Mouse (Mus musculus): ENCODE measurements around the gene Prdm2.

Prdm2 gene

DNA sequence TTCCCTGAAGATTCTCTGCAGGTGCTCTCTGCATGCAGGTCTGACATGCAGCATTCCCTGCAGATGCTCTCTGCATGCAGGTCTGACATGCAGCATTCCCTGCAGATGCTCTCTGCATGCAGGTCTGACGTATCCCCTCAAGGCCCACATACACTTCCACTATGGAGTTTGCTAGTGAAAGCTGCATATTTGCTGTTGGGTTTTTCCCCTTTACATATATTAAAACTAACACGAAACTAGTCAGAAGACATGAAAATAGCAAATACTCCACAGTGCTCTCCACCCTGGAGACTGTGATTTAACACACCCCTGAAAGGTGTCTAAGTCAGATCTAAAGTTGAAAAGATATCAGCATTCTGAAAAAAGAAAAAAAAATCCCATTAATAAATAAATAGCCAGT, 2.8 kb downstream of the Prdm2 start:
- no peak for DNase-seq

- no peak for DNase-seq
Measured at GRCm38 (mm10) chr4:143202653-143203052, 10.1 kb downstream of the Prdm2 start.

GRCm38 (mm10) chr4:143198371-143198770, 14.4 kb downstream of the Prdm2 start:
- no peak for DNase-seq

- no peak for DNase-seq
Measured at GRCm38 (mm10) chr4:143197845-143198356, 14.9 kb downstream of the Prdm2 start.

DNA sequence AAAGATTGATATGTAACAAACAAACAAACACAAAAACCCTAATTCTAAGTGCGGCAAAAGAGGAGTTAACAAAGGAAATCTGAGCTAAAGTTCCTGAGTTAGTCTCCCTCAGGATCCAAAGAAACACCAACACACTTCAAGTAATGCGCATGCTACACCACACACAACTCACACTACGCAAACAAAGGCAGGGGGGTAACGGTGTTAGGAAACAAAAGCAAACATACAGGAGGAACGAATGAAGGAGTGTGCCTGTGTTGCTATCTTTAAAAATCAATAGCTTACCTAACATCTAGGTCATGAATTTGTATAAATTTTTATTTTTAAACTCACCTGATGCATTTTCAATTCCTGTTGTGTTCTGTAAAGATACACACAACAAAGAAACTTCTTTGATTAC, 18.5 kb downstream of the Prdm2 start:
- no peak for DNase-seq

- no peak for DNase-seq
Measured at GRCm38 (mm10) chr4:143193164-143193563, 19.6 kb downstream of the Prdm2 start.

DNA sequence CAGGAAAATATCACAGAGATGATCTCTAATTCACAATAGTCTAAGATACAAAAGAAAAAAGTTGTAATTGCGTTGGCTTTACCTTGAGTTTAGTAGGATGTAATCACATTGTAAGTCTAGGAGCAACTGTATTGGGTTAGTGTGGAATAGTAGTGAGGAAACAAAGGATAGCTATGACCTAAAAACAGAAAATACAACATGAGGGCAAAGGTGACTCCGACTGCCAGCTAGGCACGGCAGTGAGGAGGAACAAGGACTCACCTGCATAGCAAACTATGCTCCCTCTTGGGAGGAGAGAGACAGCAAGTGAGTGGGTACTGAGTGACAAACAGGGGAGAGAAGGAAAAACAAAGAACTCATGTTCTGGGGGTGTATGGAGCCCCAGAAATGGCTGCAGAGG, 21.0 kb downstream of the Prdm2 start:
- DNase-seq, result no peak

- no peak for DNase-seq
Measured at GRCm38 (mm10) chr4:143190657-143191056, 22.1 kb downstream of the Prdm2 start.

DNA sequence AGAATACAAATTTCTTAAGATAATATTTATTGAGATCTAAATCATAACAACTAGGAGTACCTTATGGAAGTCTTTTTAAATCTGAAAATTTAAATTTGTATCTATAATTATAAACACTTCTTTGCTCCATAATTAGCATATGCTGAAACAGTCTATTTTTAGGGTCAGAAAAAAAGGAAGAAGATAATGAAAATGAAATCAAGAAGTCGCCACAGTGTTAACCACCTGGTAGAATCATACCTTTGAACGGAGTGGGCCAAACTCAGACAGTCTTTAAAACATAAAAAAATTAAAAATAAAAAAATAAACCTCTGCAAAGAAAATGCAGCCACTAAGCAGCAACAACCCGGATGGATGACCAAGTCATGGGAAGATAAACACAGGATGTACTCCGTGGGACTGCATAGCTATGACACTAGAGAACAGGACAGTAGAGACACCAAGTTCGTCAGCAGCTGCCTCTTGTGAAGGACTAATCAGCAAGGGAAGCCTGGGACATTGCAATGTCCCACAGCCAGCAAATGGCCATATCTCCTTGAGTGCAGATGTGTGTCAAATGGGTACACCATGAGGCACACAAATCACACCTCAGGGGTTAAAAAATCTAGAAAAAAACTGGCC, 24.1 kb downstream of the Prdm2 start:
- no peak for DNase-seq

DNA sequence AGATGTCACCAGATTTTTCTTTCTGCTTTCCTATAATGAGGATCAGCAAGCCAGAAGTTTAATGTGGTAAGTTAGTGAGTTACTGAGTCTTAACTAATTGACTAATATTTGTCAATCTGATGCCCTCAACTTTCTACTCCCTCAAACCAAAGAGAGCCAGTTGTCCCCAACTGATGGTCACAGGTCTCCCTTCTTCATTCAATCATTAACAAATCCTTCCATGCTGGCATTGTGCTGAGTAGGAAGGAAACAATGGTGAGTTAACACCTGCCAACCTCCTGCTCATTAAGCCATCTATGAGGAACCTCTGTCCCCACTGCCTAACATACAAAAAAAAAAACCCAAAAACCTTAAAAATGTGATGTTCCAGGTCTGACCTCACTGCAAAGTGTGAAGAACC, 26.7 kb downstream of the Prdm2 start:
- no peak for DNase-seq

GRCm38 (mm10) chr4:143185496-143185895, 27.3 kb downstream of the Prdm2 start:
- no peak for DNase-seq

- no peak for DNase-seq
Measured at GRCm38 (mm10) chr4:143183141-143183540, 29.7 kb downstream of the Prdm2 start.

DNA sequence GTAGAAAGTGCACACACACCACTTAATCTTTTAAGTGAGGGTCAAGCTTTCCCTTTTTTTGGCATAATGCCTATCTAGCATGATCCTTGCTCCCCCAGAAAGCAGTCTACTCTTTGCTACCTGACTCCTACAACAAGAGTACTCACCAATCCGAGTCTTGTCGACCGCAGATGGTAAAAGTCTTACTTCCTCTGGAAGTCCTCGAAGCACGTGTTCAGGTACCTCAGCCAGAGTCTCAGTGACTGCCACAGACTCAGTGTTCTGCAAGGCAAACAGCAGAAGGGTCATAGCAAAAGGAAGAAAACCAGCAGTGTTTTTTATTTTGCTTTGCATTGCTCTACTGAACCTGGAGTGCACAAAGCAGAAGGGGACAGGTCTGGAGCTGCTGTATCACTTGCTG, 32.1 kb downstream of the Prdm2 start:
- DNase-seq, result no peak

GRCm38 (mm10) chr4:143171600-143172290, 41.0 kb downstream of the Prdm2 start:
- no peak for DNase-seq

- no peak for DNase-seq
Measured at GRCm38 (mm10) chr4:143170290-143170689, 42.5 kb downstream of the Prdm2 start.

- DNase-seq, result no peak
Measured at GRCm38 (mm10) chr4:143168093-143168492, 44.7 kb downstream of the Prdm2 start.

GRCm38 (mm10) chr4:143161619-143162479, 50.9 kb downstream of the Prdm2 start:
- DNase-seq, result peak; percentile 99

- no peak for DNase-seq
Measured at GRCm38 (mm10) chr4:143160826-143161225, 52.0 kb downstream of the Prdm2 start.

GRCm38 (mm10) chr4:143159336-143159735, 53.5 kb downstream of the Prdm2 start:
- DNase-seq, result no peak

GRCm38 (mm10) chr4:143155871-143156270, 56.9 kb downstream of the Prdm2 start:
- no peak for DNase-seq

GRCm38 (mm10) chr4:143155036-143155435, 57.8 kb downstream of the Prdm2 start:
- DNase-seq, result no peak

GRCm38 (mm10) chr4:143154571-143154970, 58.2 kb downstream of the Prdm2 start:
- no peak for DNase-seq

GRCm38 (mm10) chr4:143152634-143153033, 60.2 kb downstream of the Prdm2 start:
- no peak for DNase-seq

DNA sequence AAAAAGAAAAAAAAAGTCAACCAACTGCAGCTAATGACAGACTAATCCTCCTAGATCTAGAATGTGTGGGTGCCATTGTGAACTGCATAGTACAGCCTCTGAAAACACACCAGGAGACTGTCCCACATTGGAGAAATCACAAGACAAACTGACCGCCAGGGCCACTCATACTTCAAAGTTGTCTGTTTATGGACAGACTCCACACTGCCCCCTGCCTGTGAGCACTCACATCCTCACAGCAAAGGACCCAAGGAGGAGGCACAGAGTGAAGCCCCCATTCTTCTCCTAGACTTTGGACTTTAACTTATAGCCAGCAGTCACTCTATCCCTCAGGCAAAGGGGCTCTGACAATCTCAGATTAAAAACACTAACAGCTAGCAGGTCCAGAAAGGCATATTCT, 61.5 kb downstream of the Prdm2 start:
- no peak for DNase-seq

Measured in cerebellum, adult 11-12 months (tissue).